Mouse (Mus musculus) bone marrow macrophage, adult 2 months (primary cell): ENCODE measurements around the gene Ptprk.

Experiments used
- CTCF ChIP-seq: IDR thresholded peaks from 2 replicates; pipeline ENCODE4 v1.5.1; 2012; ENCODE audit warnings: low read depth, mild to moderate bottlenecking, low read length, moderate library complexity
- POLR2A ChIP-seq: IDR thresholded peaks from 2 replicates; pipeline ENCODE4 v1.6.1; 2012; ENCODE audit warnings: mild to moderate bottlenecking, low read depth, low read length, borderline replicate concordance

- TF ChIP-seq CTCF (no peak), POLR2A (no peak)
Measured at GRCm38 (mm10) chr10:28073991-28074652, 498 bp upstream of the Ptprk start.
